Mouse (Mus musculus): Measurements from ENCODE around the gene Smc6. TPM values are rescaled to one million over a fixed set of nuclear protein-coding genes. Genes with fewer than 3 reads are reported as not detected.

Gene Smc6
- polyA plus RNA-seq, 1 experiment from 2014 or later, result 76.1 TPM

DNA sequence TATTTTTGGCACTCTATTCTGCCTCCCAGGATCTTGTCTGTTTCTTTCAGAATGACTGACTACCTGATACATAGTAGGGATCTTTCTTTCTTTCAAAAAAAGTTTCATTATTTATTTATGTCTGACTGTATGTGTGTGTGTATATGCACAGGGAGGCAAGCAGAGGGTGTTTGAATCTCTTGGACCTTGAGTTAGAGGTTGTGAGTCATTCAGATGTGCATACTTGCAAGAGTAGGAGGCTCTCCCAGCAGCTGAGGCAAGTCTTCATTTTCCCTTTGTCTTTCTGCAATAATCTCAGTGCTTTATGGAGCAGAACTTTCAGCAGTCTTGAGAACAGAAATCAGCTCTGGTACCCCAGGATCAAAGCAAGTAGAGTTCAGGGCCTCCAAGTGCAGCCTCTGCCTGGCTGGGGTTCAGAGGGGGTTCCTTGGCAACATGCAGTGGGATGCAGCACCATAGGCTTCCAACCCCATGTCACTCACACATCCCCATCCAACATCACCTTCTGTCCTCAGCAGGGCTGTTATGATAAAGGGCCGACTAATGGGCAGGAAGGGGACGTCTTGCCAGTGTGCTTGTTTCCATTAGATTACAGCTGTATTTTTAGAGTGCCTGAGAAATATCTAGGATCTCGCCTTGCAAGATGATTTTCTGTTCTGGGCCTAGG is 101.5 kb downstream of the Smc6 start:
- no peaks in the 10 kb centered on the region for H3K27me3 ChIP-seq (ENCODE audit: insufficient read depth, poor library complexity, severe bottlenecking)
- no peak overlapping the region for H3K27ac ChIP-seq
- no peaks in the 10 kb centered on the region for H3K36me3 ChIP-seq
- no peaks in the 10 kb centered on the region for H3K9me3 ChIP-seq
- no peaks in the 10 kb centered on the region for H3K4me1 ChIP-seq (replicated peaks)
- no peak overlapping the region for H3K4me3 ChIP-seq
- 68% methylated on average over 3 of the region's 3 CpGs for WGBS
- no peak for DNase-seq (ENCODE audit: low spot score)

Other genes with a start within 250 kb of the Smc6 start
- gene Kcns3, start 114.8 kb upstream of the Smc6 start, polyA plus RNA-seq (2016; fragmentation: Nextera tagmentation; extraction: Ambion mirVana), result 0.39 and 0.44 TPM in 2 replicates
- gene Msgn1, start 56.9 kb upstream of the Smc6 start, polyA plus RNA-seq (2016; fragmentation: Nextera tagmentation; extraction: Ambion mirVana), result not detected in 2 replicates
- 10.1 and 16.5 TPM in 2 replicates for gene Gen1, start 85 bp upstream of the Smc6 start, polyA plus RNA-seq (2016; fragmentation: Nextera tagmentation; extraction: Ambion mirVana)
- gene Vsnl1, start 170.7 kb downstream of the Smc6 start, polyA plus RNA-seq (2016; fragmentation: Nextera tagmentation; extraction: Ambion mirVana), result 0.51 and 1.3 TPM in 2 replicates
- 0.22 and 0.36 TPM in 2 replicates for gene Rad51ap2, start 190.2 kb downstream of the Smc6 start, polyA plus RNA-seq (2016; fragmentation: Nextera tagmentation; extraction: Ambion mirVana)